Mouse (Mus musculus) intestine, postnatal 0 days (tissue): ENCODE data around the gene Chaf1b. TPM values are rescaled to one million over a fixed set of nuclear protein-coding genes. Genes with fewer than 3 reads are reported as not detected.

Experiments
- ATAC-seq: fragments of 200-750 bp; cut with Nextera tagmentation; 2 replicates; pipeline ENCODE4 v1.8.0; 2017; ENCODE audit warnings: mild to moderate bottlenecking, moderate TSS enrichment, moderate library complexity
- H3K27ac ChIP-seq: fragments of 300-500 bp; sonication (generic); 2 replicates; pipeline ENCODE4 v1.5.1; 2014; ENCODE audit warnings: mild to moderate bottlenecking, low read depth, low read length, moderate library complexity
- H3K27me3 ChIP-seq: fragments of 300-500 bp; sonication (generic); replicated peaks from 2 replicates; pipeline ENCODE4 v1.6.1; 2014; ENCODE audit warnings: low read length, mixed read lengths; ENCODE audit not compliant: control insufficient read depth, insufficient read depth
- H3K36me3 ChIP-seq: fragments of 300-500 bp; sonication (generic); 2 replicates; pipeline ENCODE4 v1.6.1; 2014; ENCODE audit warnings: mild to moderate bottlenecking, moderate library complexity; ENCODE audit not compliant: control insufficient read depth, insufficient read depth
- H3K4me1 ChIP-seq: fragments of 300-500 bp; sonication (generic); replicated peaks from 2 replicates; pipeline ENCODE4 v1.6.1; 2014; ENCODE audit warnings: antibody characterized with exemption, low read length, mixed read lengths; ENCODE audit not compliant: control insufficient read depth, insufficient read depth
- H3K4me2 ChIP-seq: fragments of 300-500 bp; sonication (generic); replicated peaks from 2 replicates; pipeline ENCODE4 v1.6.1; 2014; ENCODE audit warnings: low read depth, mild to moderate bottlenecking, moderate library complexity
- H3K4me3 ChIP-seq: fragments of 300-500 bp; sonication (generic); 2 replicates; pipeline ENCODE4 v1.5.1; 2014; ENCODE audit warnings: low read depth, low read length
- H3K9ac ChIP-seq: fragments of 300-500 bp; sonication (generic); 2 replicates; pipeline ENCODE4 v1.6.1; 2014; ENCODE audit warnings: mild to moderate bottlenecking, low read depth, low read length
- H3K9me3 ChIP-seq: fragments of 300-500 bp; sonication (generic); 2 replicates; pipeline ENCODE4 v1.6.1; 2016; ENCODE audit warnings: mixed run types; ENCODE audit not compliant: control insufficient read depth
- CTCF ChIP-seq: sonication (generic); IDR thresholded peaks from 2 replicates; pipeline ENCODE4 v1.5.1; 2016; ENCODE audit warnings: low read depth, mild to moderate bottlenecking, control low read depth, antibody characterized with exemption, moderate library complexity
- WGBS: fragments of 180-500 bp; shearing (Covaris S2); extraction: QIAGEN DNeasy Blood & Tissue Kit; methylation state at CpG from one replicate; pipeline ENCODE4 v1.1.7; 2014; 5-methylcytosine and 5-hydroxymethylcytosine counted together
- polyA plus RNA-seq: library from polyadenylated mRNA; unstranded; fragments of >200 nt; fragmentation: Nextera tagmentation; extraction: Ambion mirVana; gene quantifications from 2 replicates; pipeline ENCODE4 v1.2.1, GENCODE M21; 2015

Gene Chaf1b
- polyA plus RNA-seq, 1 experiment from 2014 or later: 18.6 TPM

DNA sequence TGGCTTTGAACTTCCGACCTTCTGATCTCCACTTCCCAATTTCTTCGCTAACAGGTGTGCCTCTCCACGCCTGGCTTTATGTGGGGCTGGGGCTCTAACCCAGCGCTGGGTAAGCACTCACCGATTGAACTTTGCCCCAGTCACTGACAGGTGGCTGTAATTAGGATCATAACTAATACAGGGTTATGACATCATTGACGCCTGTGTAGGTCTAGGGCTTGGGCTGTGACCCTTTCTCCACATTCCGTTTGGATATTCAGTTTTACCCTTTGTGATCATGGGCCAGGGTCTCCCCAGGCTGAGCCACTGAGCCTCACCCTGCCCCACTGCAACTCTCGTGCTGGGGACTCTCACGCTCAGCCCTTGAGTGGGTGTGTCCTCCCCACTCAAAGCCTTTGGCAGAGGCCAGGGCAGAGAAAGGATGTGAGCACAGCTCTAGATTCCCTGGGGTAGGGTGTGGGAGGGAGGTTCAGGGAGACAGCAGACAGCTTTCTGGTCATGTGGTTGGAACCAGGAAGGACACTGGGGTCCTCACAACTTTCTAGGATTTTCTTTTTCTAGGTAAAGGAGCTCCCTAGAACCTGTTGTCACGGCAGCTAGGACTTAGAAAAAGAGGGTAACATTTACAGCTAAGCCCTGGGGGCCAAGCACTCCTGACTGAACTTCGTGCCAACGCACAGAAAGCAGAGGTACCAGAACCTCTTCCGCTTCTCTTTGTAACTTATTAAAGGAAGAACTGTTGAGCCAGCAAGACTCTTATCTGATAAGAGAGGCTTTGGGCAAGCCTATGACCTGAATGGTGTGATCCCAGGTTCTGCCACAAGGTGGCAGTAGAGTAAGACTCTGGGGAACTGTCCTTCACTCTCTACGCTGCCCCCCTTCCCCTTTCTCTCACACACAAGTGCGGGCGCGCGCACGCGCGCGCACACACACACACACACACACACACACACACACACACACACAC, 34.3 kb downstream of the Chaf1b start:
- peak; percentile 91 for TF ChIP-seq CTCF
- 17% methylated on average over 22 of the region's 22 CpGs for WGBS
- peak; percentile 90 for ATAC-seq
- Histone ChIP-seq H3K27me3 (no peaks in the 10 kb centered on the region), H3K4me2 (peak overlapping the region; percentile 45), H3K9me3 (no peaks in the 10 kb centered on the region), H3K4me1 (0 out of 2 replicates have a peak, but pooled peaks cover 3% of the 10 kb centered on the region), H3K27ac (peak overlapping the region; percentile 99), H3K9ac (no peak overlapping the region), H3K36me3 (no peaks in the 10 kb centered on the region), H3K4me3 (no peak overlapping the region)

DNA sequence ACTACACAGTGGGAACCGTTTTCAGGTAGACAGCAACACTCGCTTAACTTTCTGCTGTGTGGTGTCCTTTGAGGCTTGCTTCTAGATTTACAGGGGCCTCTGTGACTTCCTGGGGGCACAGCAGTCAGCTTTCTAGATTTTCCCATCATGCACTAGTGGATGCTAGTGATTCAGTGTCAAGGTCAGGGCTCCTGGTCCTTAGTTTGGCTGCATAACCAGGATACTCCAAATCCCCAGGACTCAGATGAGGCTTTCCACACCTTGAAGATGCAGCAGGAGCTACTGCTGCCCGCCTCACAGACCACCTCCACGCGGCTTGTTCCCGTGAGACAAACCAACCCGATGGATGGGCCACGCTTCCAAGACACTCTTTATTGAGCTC, 35.0 kb downstream of the Chaf1b start:
- Histone ChIP-seq H3K4me2 (peak overlapping the region; percentile 45; the same call in 1 of the 2 replicates), H3K9ac (no peak overlapping the region), H3K4me1 (0 out of 2 replicates have a peak, but pooled peaks cover 3% of the 10 kb centered on the region), H3K27ac (no peak overlapping the region), H3K9me3 (no peaks in the 10 kb centered on the region), H3K4me3 (no peak overlapping the region), H3K27me3 (no peaks in the 10 kb centered on the region), H3K36me3 (no peaks in the 10 kb centered on the region)
- no peak for TF ChIP-seq CTCF
- WGBS: 63% methylated on average over 8 of the region's 8 CpGs
- ATAC-seq: no peak

DNA sequence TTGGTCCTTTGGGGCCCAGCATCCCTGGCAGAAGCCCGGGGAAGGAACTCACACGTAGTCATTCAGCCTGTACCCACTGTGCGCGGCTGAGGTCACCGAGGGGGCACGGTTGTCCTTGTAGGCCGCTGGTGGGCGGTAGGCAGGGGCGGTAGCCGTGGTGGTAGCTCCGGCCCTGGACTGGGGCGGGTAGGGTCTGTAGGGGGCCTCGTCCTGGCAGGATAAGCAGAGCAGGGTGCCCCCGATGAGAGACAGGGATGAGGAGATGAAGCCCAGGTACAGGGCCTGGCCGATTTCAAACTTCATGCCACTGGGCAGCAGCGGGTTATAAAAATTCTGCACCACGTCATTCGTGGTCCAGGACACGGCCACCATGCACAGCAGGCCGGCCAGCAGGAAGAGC, 35.5 kb downstream of the Chaf1b start:
- TF ChIP-seq CTCF: no peak
- Histone ChIP-seq H3K27ac (no peak overlapping the region), H3K27me3 (no peaks in the 10 kb centered on the region), H3K36me3 (no peaks in the 10 kb centered on the region), H3K9me3 (no peaks in the 10 kb centered on the region), H3K9ac (no peak overlapping the region), H3K4me3 (no peak overlapping the region), H3K4me1 (0 out of 2 replicates have a peak, but pooled peaks cover 3% of the 10 kb centered on the region), H3K4me2 (no peak overlapping the region)
- WGBS: 81% methylated on average over 20 of the region's 20 CpGs
- ATAC-seq: no peak

DNA sequence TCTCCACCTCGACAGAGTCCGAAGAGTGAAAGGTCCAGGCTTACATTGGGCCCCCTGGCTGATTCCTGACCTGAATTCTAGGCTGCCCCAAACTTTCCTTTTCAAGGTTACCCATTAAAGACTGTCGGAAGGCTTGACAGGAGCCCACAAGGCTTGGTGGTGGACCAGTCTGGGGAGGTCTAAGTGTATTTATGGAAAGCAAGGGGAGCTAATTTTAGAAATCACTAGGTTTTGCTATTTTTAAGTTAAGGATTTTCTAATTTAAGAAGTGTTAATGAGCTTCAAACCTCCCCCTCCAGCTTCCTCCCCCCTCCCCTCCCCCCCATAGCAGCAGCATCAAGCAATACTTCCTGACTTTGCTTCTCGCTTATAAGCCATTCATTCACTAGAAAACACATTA, 37.0 kb downstream of the Chaf1b start:
- Histone ChIP-seq H3K4me3 (no peak overlapping the region), H3K9ac (no peak overlapping the region), H3K27me3 (no peaks in the 10 kb centered on the region), H3K36me3 (no peaks in the 10 kb centered on the region), H3K4me2 (no peak overlapping the region), H3K4me1 (0 out of 2 replicates have a peak, but pooled peaks cover 3% of the 10 kb centered on the region), H3K9me3 (no peaks in the 10 kb centered on the region), H3K27ac (no peak overlapping the region)
- 75% methylated on average over 4 of the region's 4 CpGs for WGBS
- no peak for TF ChIP-seq CTCF
- no peak for ATAC-seq

DNA sequence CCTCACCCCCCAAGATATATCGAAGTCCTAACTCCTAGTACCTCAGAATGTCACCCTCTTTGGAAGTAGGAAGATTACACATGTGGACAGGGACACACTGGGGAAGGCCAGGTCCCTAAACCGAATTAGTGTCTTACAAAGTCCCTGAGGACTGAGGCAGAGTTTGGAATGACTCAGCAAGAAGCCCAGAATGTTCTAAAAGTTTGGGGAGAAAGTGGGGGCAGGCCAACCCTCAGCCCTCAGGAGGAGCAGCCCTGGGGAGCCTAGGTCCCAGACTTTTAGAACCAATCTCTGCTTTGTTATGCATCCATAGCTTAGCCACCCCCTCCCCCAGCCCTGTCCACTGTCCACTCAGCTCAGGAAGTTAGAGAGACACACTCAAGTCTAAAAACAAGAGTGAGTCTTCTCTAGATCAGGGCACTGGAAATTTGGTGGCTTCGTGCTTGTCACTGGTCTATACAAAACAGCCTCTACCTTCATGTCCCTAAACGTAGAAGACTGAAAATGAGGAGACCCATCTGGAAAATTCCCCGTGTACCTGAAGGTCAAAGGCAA, 39.2 kb downstream of the Chaf1b start:
- Histone ChIP-seq H3K4me1 (0 out of 2 replicates have a peak, but pooled peaks cover 3% of the 10 kb centered on the region), H3K4me3 (no peak overlapping the region), H3K36me3 (no peaks in the 10 kb centered on the region), H3K9ac (no peak overlapping the region), H3K4me2 (no peak overlapping the region), H3K27me3 (no peaks in the 10 kb centered on the region), H3K9me3 (no peaks in the 10 kb centered on the region), H3K27ac (no peak overlapping the region)
- 81% methylated on average over 5 of the region's 5 CpGs for WGBS
- ATAC-seq: no peak
- no peak for TF ChIP-seq CTCF

DNA sequence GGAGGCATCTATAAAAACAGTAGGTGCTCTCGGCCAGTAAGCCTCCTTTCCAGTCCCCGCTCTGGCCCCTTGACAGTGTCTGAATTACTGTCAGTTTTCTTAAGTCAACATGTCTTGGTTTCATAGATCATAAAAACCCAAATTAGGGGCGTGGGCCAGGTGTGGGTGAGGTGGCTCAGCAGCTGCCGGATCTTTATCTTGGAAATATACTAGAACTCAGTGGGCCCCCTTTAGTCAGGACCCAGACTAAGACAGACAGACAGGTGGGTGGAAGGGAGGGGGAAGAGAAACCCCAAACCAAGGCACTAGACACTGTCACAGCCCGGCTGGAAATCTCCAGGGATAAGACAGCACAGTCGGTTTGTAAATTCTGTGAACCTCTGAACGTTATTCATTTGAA, 40.1 kb downstream of the Chaf1b start:
- Histone ChIP-seq H3K4me1 (0 out of 2 replicates have a peak, but pooled peaks cover 3% of the 10 kb centered on the region), H3K9me3 (no peaks in the 10 kb centered on the region), H3K4me3 (no peak overlapping the region), H3K4me2 (no peak overlapping the region), H3K9ac (no peak overlapping the region), H3K36me3 (no peaks in the 10 kb centered on the region), H3K27me3 (no peaks in the 10 kb centered on the region), H3K27ac (no peak overlapping the region)
- ATAC-seq: peak; percentile 36; the same call in 1 of the 2 replicates
- WGBS: 37% methylated on average over 7 of the region's 7 CpGs
- TF ChIP-seq CTCF: no peak
